Mouse (Mus musculus): ENCODE data around the gene Psmb3. TPM values are rescaled to one million over a fixed set of nuclear protein-coding genes. Genes with fewer than 3 reads are reported as not detected.
"Not testable (repeated sequence)": the region's sequence is repeated elsewhere in the genome, so short reads cannot be mapped to it uniquely, and the experiment has no call there.

Psmb3 gene
- total RNA-seq, 2 experiments from 2014 or later, result 116 to 125 TPM

- DNase-seq (ENCODE audit: low spot score in 2 of 2), result no peak
- intact Hi-C loops (cut with DNase I), result no loop called here
Measured at GRCm38 (mm10) chr11:97687061-97687460, 16.1 kb upstream of the Psmb3 start.

GRCm38 (mm10) chr11:97689861-97690260 is 13.3 kb upstream of the Psmb3 start:
- no peak for DNase-seq (ENCODE audit: low spot score in 2 of 2)
- intact Hi-C loops (cut with DNase I), result loop anchor here (1.0 to 5.0 kb wide), 2 partner anchors 45 to 58 kb away; no protein-coding TSS in a partner anchor

- intact Hi-C loops (cut with DNase I), result loop anchor here (5.0 kb wide), 1 partner anchor 62 kb away; no protein-coding TSS in a partner anchor
- DNase-seq (ENCODE audit: low spot score in 2 of 2), result no peak
Measured at GRCm38 (mm10) chr11:97694435-97694834, 8.8 kb upstream of the Psmb3 start.

GRCm38 (mm10) chr11:97694921-97695711 is 8.1 kb upstream of the Psmb3 start:
- intact Hi-C loops (cut with DNase I), result loop anchor here (5.0 kb wide), 2 partner anchors 33 to 63 kb away; partner anchors contain the start of gene Mllt6
- peak in 1 of 2 experiments; percentile 48 for DNase-seq (ENCODE audit: low spot score in 2 of 2)

GRCm38 (mm10) chr11:97695712-97696401 is 7.3 kb upstream of the Psmb3 start:
- no peak for DNase-seq (ENCODE audit: low spot score in 2 of 2)
- intact Hi-C loops (cut with DNase I), result loop anchor here (5.0 kb wide), 1 partner anchor 34 kb away; the partner anchor contains the start of gene Mllt6

GRCm38 (mm10) chr11:97696669-97697068 is 6.5 kb upstream of the Psmb3 start:
- no peak for DNase-seq (ENCODE audit: low spot score in 2 of 2)
- intact Hi-C loops (cut with DNase I), result loop anchor here (5.0 kb wide), 1 partner anchor 34 kb away; the partner anchor contains the start of gene Mllt6

GRCm38 (mm10) chr11:97697199-97697890 is 5.9 kb upstream of the Psmb3 start:
- no peak for DNase-seq (ENCODE audit: low spot score in 2 of 2)
- intact Hi-C loops (cut with DNase I), result loop anchor here (5.0 kb wide), 1 partner anchor 35 kb away; the partner anchor contains the start of gene Mllt6

GRCm38 (mm10) chr11:97697891-97698529 is 5.2 kb upstream of the Psmb3 start:
- intact Hi-C loops (cut with DNase I), result loop anchor here (5.0 kb wide), 1 partner anchor 36 kb away; the partner anchor contains the start of gene Mllt6
- DNase-seq (ENCODE audit: low spot score in 2 of 2), result no peak

GRCm38 (mm10) chr11:97698741-97699611 is 4.2 kb upstream of the Psmb3 start:
- intact Hi-C loops (cut with DNase I), result loop anchor here (5.0 kb wide), 1 partner anchor 37 kb away; the partner anchor contains the start of gene Mllt6
- DNase-seq (ENCODE audit: low spot score in 2 of 2), result peak in 1 of 2 experiments; percentile 49

GRCm38 (mm10) chr11:97699626-97700002 is 3.6 kb upstream of the Psmb3 start:
- intact Hi-C loops (cut with DNase I), result loop anchor here (5.0 kb wide), 2 partner anchors 37 to 43 kb away; partner anchors contain the start of genes Mllt6 and Pip4k2b
- peak; percentile 75 to 82 for DNase-seq (ENCODE audit: low spot score in 2 of 2)

- intact Hi-C loops (cut with DNase I), result loop anchor here (5.0 kb wide), 1 partner anchor 42 kb away; the partner anchor contains the start of gene Pip4k2b
- peak; percentile 77 to 79 for DNase-seq (ENCODE audit: low spot score in 2 of 2)
Measured at GRCm38 (mm10) chr11:97700003-97700745, 3.0 kb upstream of the Psmb3 start, which contains the start of gene Pcgf2. Gene Pcgf2 (minus strand): TSS chr11:97700497.

GRCm38 (mm10) chr11:97700746-97701580 is 2.2 kb upstream of the Psmb3 start:
- DNase-seq (ENCODE audit: low spot score in 2 of 2), result no peak
- intact Hi-C loops (cut with DNase I), result loop anchor here (5.0 kb wide), 1 partner anchor 41 kb away; the partner anchor contains the start of gene Pip4k2b

GRCm38 (mm10) chr11:97701581-97702392 is 1.4 kb upstream of the Psmb3 start:
- no peak for DNase-seq (ENCODE audit: low spot score in 2 of 2)
- intact Hi-C loops (cut with DNase I), result loop anchor here (5.0 kb wide), 1 partner anchor 41 kb away; the partner anchor contains the start of gene Pip4k2b

- peak; percentile 89 for DNase-seq (ENCODE audit: low spot score in 2 of 2)
- intact Hi-C loops (cut with DNase I), result loop anchor here (5.0 kb wide), 1 partner anchor 40 kb away; the partner anchor contains the start of gene Pip4k2b
Measured at GRCm38 (mm10) chr11:97702393-97702745, 830 bp upstream of the Psmb3 start.

GRCm38 (mm10) chr11:97710067-97710466 is 6.9 kb downstream of the Psmb3 start:
- DNase-seq (ENCODE audit: low spot score in 2 of 2); intact Hi-C loops (cut with DNase I): not testable (repeated sequence)

Measured in left cerebral cortex, postnatal 36 days (tissue).